Mouse (Mus musculus) CH12.LX (cell line): ENCODE data around the gene Olfr12. TPM values are rescaled to one million over a fixed set of nuclear protein-coding genes. Genes with fewer than 3 reads are reported as not detected.

Experiments used
- DNase-seq: peaks from one replicate; pipeline ENCODE4 v3.0.0-alpha.2; 2013; ENCODE audit errors: extremely low read depth
- H3K27ac ChIP-seq: 2 replicates; pipeline ENCODE4 v1.5.1; 2012; ENCODE audit warnings: low read depth, mild to moderate bottlenecking, control low read depth, moderate library complexity; ENCODE audit not compliant: insufficient read depth
- H3K27me3 ChIP-seq: replicated peaks from 2 replicates; pipeline ENCODE3; 2012; ENCODE audit warnings: inconsistent platforms
- H3K36me3 ChIP-seq, 2 experiments: replicated peaks in 1 of 2; 2 replicates each; pipeline versions ENCODE3 to v1.6.1; 2012; ENCODE audit warnings: inconsistent platforms in 1 of 2, low read length in 1 of 2, mild to moderate bottlenecking in 1 of 2, mixed read lengths in 1 of 2, moderate library complexity in 1 of 2; ENCODE audit not compliant: control insufficient read depth in 1 of 2, insufficient read depth in 1 of 2
- H3K4me1 ChIP-seq, 2 experiments: 2 replicates each; pipeline ENCODE4 v1.6.1; 2012; ENCODE audit warnings: inconsistent platforms in 1 of 2, moderate library complexity in 1 of 2; ENCODE audit not compliant: insufficient read depth in 2 of 2, control insufficient read depth in 1 of 2
- H3K4me2 ChIP-seq: 2 replicates; pipeline ENCODE4 v1.6.1; 2012; ENCODE audit warnings: low read depth, mild to moderate bottlenecking, control low read depth; ENCODE audit not compliant: poor library complexity, insufficient read depth, severe bottlenecking
- H3K4me3 ChIP-seq, 3 experiments: fragments of 150-350 bp in 1 of 3; sonication (generic) in 1 of 3; replicated peaks in 1 of 3; 2 replicates each; pipeline versions ENCODE3 to v1.5.1; 2011 to 2012; ENCODE audit warnings: low read depth in 2 of 3, low read length in 2 of 3, mild to moderate bottlenecking in 2 of 3, moderate library complexity in 2 of 3, control low read depth in 1 of 3, improper control_type of control experiment in 1 of 3, inconsistent platforms in 1 of 3, mixed read lengths in 1 of 3; ENCODE audit not compliant: poor library complexity in 1 of 3
- H3K79me2 ChIP-seq: replicated peaks from 2 replicates; pipeline ENCODE4 v1.6.1; 2012; ENCODE audit warnings: mild to moderate bottlenecking, moderate library complexity; ENCODE audit not compliant: control insufficient read depth, poor library complexity, insufficient read depth, severe bottlenecking; ENCODE audit errors: extremely low read depth
- H3K9ac ChIP-seq: 2 replicates; pipeline ENCODE4 v1.6.1; 2012; ENCODE audit warnings: low read depth, mild to moderate bottlenecking, control low read depth, moderate library complexity; ENCODE audit not compliant: insufficient read depth
- H3K9me3 ChIP-seq: replicated peaks from 2 replicates; pipeline ENCODE3; 2012; ENCODE audit warnings: low read length, inconsistent platforms, mixed read lengths
- BHLHE40 ChIP-seq: IDR thresholded peaks from 2 replicates; pipeline ENCODE4 v1.6.1; 2011; ENCODE audit warnings: mild to moderate bottlenecking, low read depth, low read length, improper control_type of control experiment
- CTCF ChIP-seq, 2 experiments: IDR thresholded peaks in 1 of 2; conservative IDR thresholded peaks in 1 of 2; 2 replicates each; pipeline ENCODE4 v1.5.1; 2011 to 2012; ENCODE audit warnings: low read depth in 2 of 2, low read length in 2 of 2, improper control_type of control experiment in 1 of 2, inconsistent platforms in 1 of 2, mild to moderate bottlenecking in 1 of 2, moderate library complexity in 1 of 2
- ELF1 ChIP-seq: IDR thresholded peaks from 2 replicates; pipeline ENCODE4 v1.6.1; 2014; ENCODE audit warnings: low read depth, mild to moderate bottlenecking, inconsistent platforms, low read length, improper control_type of control experiment
- EP300 ChIP-seq: IDR thresholded peaks from 2 replicates; pipeline ENCODE4 v1.6.1; 2011; ENCODE audit warnings: low read length, improper control_type of control experiment
- ETS1 ChIP-seq: conservative IDR thresholded peaks from 2 replicates; pipeline ENCODE4 v1.6.1; 2012; ENCODE audit warnings: low read depth, mild to moderate bottlenecking, inconsistent platforms, low read length, improper control_type of control experiment, moderate library complexity
- GABPA ChIP-seq: IDR thresholded peaks from 2 replicates; pipeline ENCODE4 v1.6.1; 2012; ENCODE audit warnings: low read depth, low read length, improper control_type of control experiment, inconsistent platforms; ENCODE audit not compliant: insufficient replicate concordance
- JUND ChIP-seq: conservative IDR thresholded peaks from 2 replicates; pipeline ENCODE4 v1.6.1; 2011; ENCODE audit warnings: low read depth, low read length, improper control_type of control experiment
- MAZ ChIP-seq: IDR thresholded peaks from 2 replicates; pipeline ENCODE4 v1.6.1; 2012; ENCODE audit warnings: low read depth, mild to moderate bottlenecking, inconsistent platforms, low read length, improper control_type of control experiment, moderate library complexity
- MXI1 ChIP-seq: IDR thresholded peaks from 2 replicates; pipeline ENCODE4 v1.6.1; 2011; ENCODE audit warnings: mild to moderate bottlenecking, low read depth, low read length, improper control_type of control experiment
- MYC ChIP-seq: IDR thresholded peaks from 2 replicates; pipeline ENCODE4 v1.6.1; 2011; ENCODE audit warnings: low read depth, mild to moderate bottlenecking, improper control_type of control experiment, low read length
- NELFE ChIP-seq: IDR thresholded peaks from 2 replicates; pipeline ENCODE4 v1.6.1; 2011; ENCODE audit warnings: low read depth, low read length, improper control_type of control experiment
- NRF1 ChIP-seq: IDR thresholded peaks from 2 replicates; pipeline ENCODE4 v1.6.1; 2014; ENCODE audit warnings: low read depth, mild to moderate bottlenecking, inconsistent platforms, low read length, improper control_type of control experiment, moderate library complexity
- POLR2AphosphoS2 ChIP-seq: IDR thresholded peaks from 2 replicates; pipeline ENCODE4 v1.6.1; 2011; ENCODE audit warnings: low read depth, low read length, improper control_type of control experiment
- RCOR1 ChIP-seq: conservative IDR thresholded peaks from 2 replicates; pipeline ENCODE4 v1.6.1; 2012; ENCODE audit warnings: low read depth, mild to moderate bottlenecking, inconsistent platforms, low read length, improper control_type of control experiment
- SMC3 ChIP-seq: IDR thresholded peaks from 2 replicates; pipeline ENCODE4 v1.6.1; 2011; ENCODE audit warnings: low read depth, low read length, improper control_type of control experiment
- TCF12 ChIP-seq: IDR thresholded peaks from 2 replicates; pipeline ENCODE4 v1.6.1; 2014; ENCODE audit warnings: low read depth, mild to moderate bottlenecking, inconsistent platforms, low read length, improper control_type of control experiment
- UBTF ChIP-seq: IDR thresholded peaks from 2 replicates; pipeline ENCODE4 v1.6.1; 2012; ENCODE audit warnings: low read depth, mild to moderate bottlenecking, inconsistent platforms, low read length, improper control_type of control experiment, moderate library complexity
- USF1 ChIP-seq: IDR thresholded peaks from 2 replicates; pipeline ENCODE4 v1.6.1; 2014; ENCODE audit warnings: low read depth, mild to moderate bottlenecking, inconsistent platforms, low read length, improper control_type of control experiment
- USF2 ChIP-seq: conservative IDR thresholded peaks from 2 replicates; pipeline ENCODE4 v1.6.1; 2011; ENCODE audit warnings: low read depth, low read length, improper control_type of control experiment
- ZC3H11A ChIP-seq: IDR thresholded peaks from 2 replicates; pipeline ENCODE4 v1.6.1; 2012; ENCODE audit warnings: low read depth, mild to moderate bottlenecking, inconsistent platforms, low read length, improper control_type of control experiment
- ZKSCAN1 ChIP-seq: IDR thresholded peaks from 2 replicates; pipeline ENCODE4 v1.6.1; 2012; ENCODE audit warnings: low read depth, inconsistent platforms, low read length, improper control_type of control experiment, borderline replicate concordance
- ZNF384 ChIP-seq: IDR thresholded peaks from 2 replicates; pipeline ENCODE4 v1.6.1; 2012; ENCODE audit warnings: low read depth, low read length, improper control_type of control experiment, inconsistent platforms
- dilution Hi-C: fragments of 300-500 bp; cut with MboI; formaldehyde crosslinking; loops from 2 replicates; pipeline ENCODE4 v1.14.3; 2020; ENCODE audit warnings: low sequenced_read_pairs; ENCODE audit not compliant: extremely low pct_unique_long_range_greater_than_20kb, extremely low pct_ligation_motif_present
- in situ Hi-C: fragments of 300-500 bp; cut with MboI; formaldehyde crosslinking; loops from 3 replicates; pipeline ENCODE4 v1.14.3; 2019; ENCODE audit warnings: low sequenced_read_pairs, low pct_ligation_motif_present, low pct_unique_long_range_greater_than_20kb, mixed read lengths
- polyA plus RNA-seq: library from polyadenylated mRNA; unstranded; fragments of >175 nt; gene quantifications from 2 replicates; pipeline ENCODE4 v1.2.1, GENCODE M21; 2012; ENCODE audit warnings: low read depth; ENCODE audit not compliant: insufficient read length
- total RNA-seq, 2 experiments: library from RNA; depleted of rRNA; stranded (reverse); fragments of 300-350 nt in 1 of 2; fragments of >200 nt in 1 of 2; gene quantifications; 2 replicates each; pipeline ENCODE4 v1.2.3; 2012 to 2014

Gene Olfr12
- total and polyA plus RNA-seq, 3 experiments, result 0.08 TPM; not detected in 2

- Histone ChIP-seq H3K9me3 (no peaks in the 10 kb centered on the region), H3K27me3 (peaks cover 32% of the 10 kb centered on the region), H3K79me2 (peaks cover 18% of the 10 kb centered on the region), H3K36me3 (peaks cover 9 to 16% of the 10 kb centered on the region in 2 experiments), H3K27ac (no peak overlapping the region), H3K4me1 (peaks cover 13 to 32% of the 10 kb centered on the region in 2 experiments), H3K9ac (no peak overlapping the region), H3K4me3 (no peak overlapping the region), H3K4me2 (no peak overlapping the region)
- dilution Hi-C loops, result no loop called here
- in situ Hi-C loops, result no loop called here
- no peak for DNase-seq
- no peak for TF ChIP-seq MXI1
- TF ChIP-seq GABPA, result no peak
- no peak for TF ChIP-seq ZNF384
- no peak for TF ChIP-seq JUND
- TF ChIP-seq UBTF, result no peak
- no peak for TF ChIP-seq EP300
- no peak for TF ChIP-seq BHLHE40
- TF ChIP-seq ELF1, result no peak
- TF ChIP-seq MAZ, result no peak
- TF ChIP-seq POLR2AphosphoS2, result no peak
- TF ChIP-seq USF1, result no peak
- no peak for TF ChIP-seq RCOR1
- no peak for TF ChIP-seq USF2
- no peak for TF ChIP-seq SMC3
- TF ChIP-seq MYC, result no peak
- no peak for TF ChIP-seq NELFE
Observed at GRCm38 (mm10) chr1:92643691-92644090, 26.1 kb downstream of the Olfr12 start.

GRCm38 (mm10) chr1:92644916-92645315, 27.3 kb downstream of the Olfr12 start:
- H3K9ac ChIP-seq, result no peak overlapping the region
- DNase-seq, result no peak
- no peaks in the 10 kb centered on the region for H3K9me3 ChIP-seq
- no peak overlapping the region for H3K4me2 ChIP-seq
- in situ Hi-C loops (no loop called here), dilution Hi-C loops (no loop called here)
- TF ChIP-seq ZKSCAN1 (no peak), NRF1 (no peak), USF1 (no peak), CTCF (conservative IDR thresholded peaks at IDR 0.05 in 1 of 2, IDR thresholded peaks at IDR 0.05 in 1 of 2; ENCODE audit: low read depth in 2 of 2, low read length in 2 of 2) (no peak), ZC3H11A (no peak), ELF1 (no peak), TCF12 (no peak), ZNF384 (no peak), ETS1 (no peak), MXI1 (no peak), RCOR1 (no peak), USF2 (no peak)
- no peak overlapping the region for H3K27ac ChIP-seq
- peaks cover 13 to 27% of the 10 kb centered on the region in 2 experiments for H3K4me1 ChIP-seq
- H3K36me3 ChIP-seq, result peaks cover 0 to 4% of the 10 kb centered on the region in 2 experiments
- H3K27me3 ChIP-seq, result peaks cover 41% of the 10 kb centered on the region
- H3K79me2 ChIP-seq, result peaks cover 15% of the 10 kb centered on the region
- H3K4me3 ChIP-seq, result no peak overlapping the region
